Mouse (Mus musculus): ENCODE data around the gene Tspan5. TPM values are rescaled to one million over a fixed set of nuclear protein-coding genes. Genes with fewer than 3 reads are reported as not detected.

Tspan5 gene
- polyA plus RNA-seq, 1 experiment, result 0.05 TPM

- Histone ChIP-seq H3K9me3 (ENCODE audit: control insufficient read depth, low read length) (no peaks in the 10 kb centered on the region), H3K27me3 (ENCODE audit: control insufficient read depth) (no peaks in the 10 kb centered on the region), H3K4me1 (ENCODE audit: control insufficient read depth) (no peaks in the 10 kb centered on the region), H3K4me3 (replicated peaks) (no peak overlapping the region), H3K36me3 (ENCODE audit: control insufficient read depth) (no peaks in the 10 kb centered on the region)
- TF ChIP-seq GATA1 (IDR thresholded peaks at IDR 0.05; ENCODE audit: low read length) (no peak), TAL1 (IDR thresholded peaks at IDR 0.05; ENCODE audit: low read length) (no peak)
Measured at GRCm38 (mm10) chr3:138714788-138715187, 27.2 kb upstream of the Tspan5 start.

- Histone ChIP-seq H3K4me3 (replicated peaks) (no peak overlapping the region), H3K36me3 (ENCODE audit: control insufficient read depth) (no peaks in the 10 kb centered on the region), H3K9me3 (ENCODE audit: control insufficient read depth, low read length) (no peaks in the 10 kb centered on the region), H3K4me1 (ENCODE audit: control insufficient read depth) (no peaks in the 10 kb centered on the region), H3K27me3 (ENCODE audit: control insufficient read depth) (no peaks in the 10 kb centered on the region)
- TF ChIP-seq TAL1 (IDR thresholded peaks at IDR 0.05; ENCODE audit: low read length) (no peak), GATA1 (IDR thresholded peaks at IDR 0.05; ENCODE audit: low read length) (no peak)
Measured at GRCm38 (mm10) chr3:138715212-138715611, 26.8 kb upstream of the Tspan5 start.

- Histone ChIP-seq H3K36me3 (ENCODE audit: control insufficient read depth) (no peaks in the 10 kb centered on the region), H3K9me3 (ENCODE audit: control insufficient read depth, low read length) (no peaks in the 10 kb centered on the region), H3K4me1 (ENCODE audit: control insufficient read depth) (no peaks in the 10 kb centered on the region), H3K4me3 (replicated peaks) (no peak overlapping the region), H3K27me3 (ENCODE audit: control insufficient read depth) (no peaks in the 10 kb centered on the region)
- TF ChIP-seq GATA1 (IDR thresholded peaks at IDR 0.05; ENCODE audit: low read length), result no peak
- no peak for TF ChIP-seq TAL1 (IDR thresholded peaks at IDR 0.05; ENCODE audit: low read length)
Measured at GRCm38 (mm10) chr3:138717040-138717439, 25.0 kb upstream of the Tspan5 start.

DNA sequence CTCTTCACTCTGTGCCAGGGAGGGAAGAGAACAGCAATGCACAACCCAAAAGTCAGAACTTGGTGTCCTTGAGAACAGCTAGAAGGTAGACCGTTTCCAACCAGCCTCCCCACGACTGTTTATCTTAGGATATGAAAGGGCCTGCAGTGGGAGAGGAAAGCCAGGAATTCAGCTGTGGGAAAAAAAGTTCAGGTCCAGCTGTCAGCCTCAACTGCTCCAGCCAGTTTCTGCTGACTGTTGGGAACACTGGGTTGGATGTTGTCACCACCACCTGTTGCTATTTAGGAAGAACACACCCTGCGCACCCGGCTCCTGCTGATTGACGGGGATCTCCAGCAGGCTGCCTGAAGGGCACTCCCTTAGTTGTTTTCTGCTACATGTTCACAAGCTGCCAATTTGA is 19.8 kb upstream of the Tspan5 start:
- Histone ChIP-seq H3K36me3 (ENCODE audit: control insufficient read depth) (no peaks in the 10 kb centered on the region), H3K4me1 (ENCODE audit: control insufficient read depth) (no peaks in the 10 kb centered on the region), H3K9me3 (ENCODE audit: control insufficient read depth, low read length) (no peaks in the 10 kb centered on the region), H3K4me3 (replicated peaks) (no peak overlapping the region), H3K27me3 (ENCODE audit: control insufficient read depth) (no peaks in the 10 kb centered on the region)
- TF ChIP-seq TAL1 (IDR thresholded peaks at IDR 0.05; ENCODE audit: low read length), result no peak

GRCm38 (mm10) chr3:138727571-138727970 is 14.4 kb upstream of the Tspan5 start:
- TF ChIP-seq TAL1 (IDR thresholded peaks at IDR 0.05; ENCODE audit: low read length), result no peak
- TF ChIP-seq GATA1 (IDR thresholded peaks at IDR 0.05; ENCODE audit: low read length), result no peak
- Histone ChIP-seq H3K4me3 (replicated peaks) (no peak overlapping the region), H3K36me3 (ENCODE audit: control insufficient read depth) (no peaks in the 10 kb centered on the region), H3K27me3 (ENCODE audit: control insufficient read depth) (no peaks in the 10 kb centered on the region), H3K9me3 (ENCODE audit: control insufficient read depth, low read length) (no peaks in the 10 kb centered on the region), H3K4me1 (ENCODE audit: control insufficient read depth) (no peaks in the 10 kb centered on the region; the same call in 1 of the 2 replicates)

- Histone ChIP-seq H3K4me1 (ENCODE audit: control insufficient read depth) (no peaks in the 10 kb centered on the region; the same call in 1 of the 2 replicates), H3K4me3 (replicated peaks) (no peak overlapping the region), H3K9me3 (ENCODE audit: control insufficient read depth, low read length) (no peaks in the 10 kb centered on the region), H3K36me3 (ENCODE audit: control insufficient read depth) (no peaks in the 10 kb centered on the region), H3K27me3 (ENCODE audit: control insufficient read depth) (no peaks in the 10 kb centered on the region)
- no peak for TF ChIP-seq GATA1 (IDR thresholded peaks at IDR 0.05; ENCODE audit: low read length)
- TF ChIP-seq TAL1 (IDR thresholded peaks at IDR 0.05; ENCODE audit: low read length), result no peak
Measured at GRCm38 (mm10) chr3:138728840-138729239, 13.2 kb upstream of the Tspan5 start.

- Histone ChIP-seq H3K9me3 (ENCODE audit: control insufficient read depth, low read length) (no peaks in the 10 kb centered on the region), H3K27me3 (ENCODE audit: control insufficient read depth) (no peaks in the 10 kb centered on the region), H3K4me1 (ENCODE audit: control insufficient read depth) (no peaks in the 10 kb centered on the region; the same call in 1 of the 2 replicates), H3K36me3 (ENCODE audit: control insufficient read depth) (no peaks in the 10 kb centered on the region), H3K4me3 (replicated peaks) (no peak overlapping the region)
- TF ChIP-seq TAL1 (IDR thresholded peaks at IDR 0.05; ENCODE audit: low read length) (no peak), GATA1 (IDR thresholded peaks at IDR 0.05; ENCODE audit: low read length) (no peak)
Measured at GRCm38 (mm10) chr3:138730812-138731211, 11.2 kb upstream of the Tspan5 start.

GRCm38 (mm10) chr3:138735760-138736159 is 6.2 kb upstream of the Tspan5 start:
- H3K27me3 ChIP-seq (ENCODE audit: control insufficient read depth), result peaks cover 6% of the 10 kb centered on the region
- H3K4me3 ChIP-seq (replicated peaks), result no peak overlapping the region
- H3K9me3 ChIP-seq (ENCODE audit: control insufficient read depth, low read length), result no peaks in the 10 kb centered on the region
- no peaks in the 10 kb centered on the region; the same call in 1 of the 2 replicates for H3K4me1 ChIP-seq (ENCODE audit: control insufficient read depth)
- no peak for TF ChIP-seq TAL1 (IDR thresholded peaks at IDR 0.05; ENCODE audit: low read length)
- no peak for TF ChIP-seq GATA1 (IDR thresholded peaks at IDR 0.05; ENCODE audit: low read length)
- no peaks in the 10 kb centered on the region for H3K36me3 ChIP-seq (ENCODE audit: control insufficient read depth)

- Histone ChIP-seq H3K4me3 (replicated peaks) (no peak overlapping the region), H3K36me3 (ENCODE audit: control insufficient read depth) (no peaks in the 10 kb centered on the region), H3K9me3 (ENCODE audit: control insufficient read depth, low read length) (no peaks in the 10 kb centered on the region), H3K4me1 (ENCODE audit: control insufficient read depth) (peaks cover 23% of the 10 kb centered on the region), H3K27me3 (ENCODE audit: control insufficient read depth) (peaks cover 41% of the 10 kb centered on the region)
- TF ChIP-seq TAL1 (IDR thresholded peaks at IDR 0.05; ENCODE audit: low read length), result no peak
- no peak for TF ChIP-seq GATA1 (IDR thresholded peaks at IDR 0.05; ENCODE audit: low read length)
Measured at GRCm38 (mm10) chr3:138739150-138739700, 2.8 kb upstream of the Tspan5 start.

GRCm38 (mm10) chr3:138740291-138740690 is 1.7 kb upstream of the Tspan5 start:
- Histone ChIP-seq H3K4me3 (replicated peaks) (no peak overlapping the region), H3K27me3 (ENCODE audit: control insufficient read depth) (peaks cover 47% of the 10 kb centered on the region), H3K9me3 (ENCODE audit: control insufficient read depth, low read length) (no peaks in the 10 kb centered on the region), H3K36me3 (ENCODE audit: control insufficient read depth) (no peaks in the 10 kb centered on the region), H3K4me1 (ENCODE audit: control insufficient read depth) (peaks cover 23% of the 10 kb centered on the region)
- TF ChIP-seq TAL1 (IDR thresholded peaks at IDR 0.05; ENCODE audit: low read length) (no peak), GATA1 (IDR thresholded peaks at IDR 0.05; ENCODE audit: low read length) (no peak)
